Mouse (Mus musculus): Measurements from ENCODE around the gene Atg10.

DNA sequence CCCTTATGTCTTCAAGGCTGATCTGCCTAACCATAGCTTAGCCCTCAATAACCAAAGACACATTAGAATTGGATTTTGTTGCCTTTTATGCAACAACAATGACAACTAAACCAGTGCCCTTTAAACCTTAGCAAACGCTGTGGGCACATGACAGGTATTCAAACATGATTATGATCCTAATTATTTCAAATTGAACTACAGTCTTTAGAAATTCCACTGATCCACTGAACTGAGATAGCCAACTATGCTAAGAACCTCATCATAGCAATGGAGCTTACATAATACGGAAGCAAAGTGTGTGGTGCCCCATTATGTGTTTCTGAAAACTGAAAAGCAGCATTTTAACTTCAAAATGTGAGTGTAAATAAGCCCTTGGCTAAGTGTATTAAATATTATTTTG, 191.9 kb downstream of the Atg10 start:
- TF ChIP-seq EP300 (optimal IDR thresholded peaks at IDR 0.05), result no peak
- TF ChIP-seq CTCF (IDR thresholded peaks at IDR 0.05; ENCODE audit: low read depth), result no peak

Measured in stomach, postnatal 0 days (tissue).